Mouse (Mus musculus): ENCODE measurements at regions not wholly inside any gene's neighbourhood (a gene's known extent, or its start where the extent isn't known, plus 50 kb on each side); places are given as distances from the start of the nearest gene placed in this dataset.

GRCm38 (mm10) chr16:55738741-55739140 lies 100.0 kb downstream of the Nfkbiz start:
- 86% methylated on average over 4 of the region's 4 CpGs for WGBS

GRCm38 (mm10) chr16:55735476-55735968 lies 103.2 kb downstream of the Nfkbiz start:
- Histone ChIP-seq H3K27me3 (replicated peaks) (no peaks in the 10 kb centered on the region), H3K36me3 (no peaks in the 10 kb centered on the region)
- 88% methylated on average over 7 of the region's 7 CpGs for WGBS

More at GRCm38 (mm10) chr16:55738741-55739140, 100.0 kb downstream of the Nfkbiz start:
- Histone ChIP-seq H3K27me3 (replicated peaks) (no peaks in the 10 kb centered on the region), H3K9ac (no peak overlapping the region), H3K4me3 (replicated peaks) (no peak overlapping the region), H3K4me1 (no peaks in the 10 kb centered on the region), H3K27ac (no peak overlapping the region), H3K36me3 (no peaks in the 10 kb centered on the region), H3K4me2 (no peak overlapping the region), H3K9me3 (no peaks in the 10 kb centered on the region)
- ATAC-seq (ENCODE audit: insufficient read depth, low FRiP score, low read depth) = no peak

GRCm38 (mm10) chr16:55734301-55734700 lies 104.4 kb downstream of the Nfkbiz start:
- no peaks in the 10 kb centered on the region for H3K36me3 ChIP-seq
- no peak overlapping the region for H3K4me3 ChIP-seq (replicated peaks)
- WGBS = 68% methylated on average over 11 of the region's 11 CpGs
- H3K9ac ChIP-seq = no peak overlapping the region
- H3K27ac ChIP-seq = no peak overlapping the region
- H3K4me1 ChIP-seq = no peaks in the 10 kb centered on the region
- H3K4me2 ChIP-seq = no peak overlapping the region
- ATAC-seq (ENCODE audit: insufficient read depth, low FRiP score, low read depth) = no peak
- H3K9me3 ChIP-seq = no peaks in the 10 kb centered on the region
- no peaks in the 10 kb centered on the region for H3K27me3 ChIP-seq (replicated peaks)

More at GRCm38 (mm10) chr16:55735476-55735968, 103.2 kb downstream of the Nfkbiz start:
- Histone ChIP-seq H3K4me2 (no peak overlapping the region), H3K9ac (no peak overlapping the region), H3K4me3 (replicated peaks) (no peak overlapping the region), H3K27ac (no peak overlapping the region), H3K4me1 (no peaks in the 10 kb centered on the region), H3K9me3 (no peaks in the 10 kb centered on the region)
- no peak for ATAC-seq (ENCODE audit: insufficient read depth, low FRiP score, low read depth)

DNA sequence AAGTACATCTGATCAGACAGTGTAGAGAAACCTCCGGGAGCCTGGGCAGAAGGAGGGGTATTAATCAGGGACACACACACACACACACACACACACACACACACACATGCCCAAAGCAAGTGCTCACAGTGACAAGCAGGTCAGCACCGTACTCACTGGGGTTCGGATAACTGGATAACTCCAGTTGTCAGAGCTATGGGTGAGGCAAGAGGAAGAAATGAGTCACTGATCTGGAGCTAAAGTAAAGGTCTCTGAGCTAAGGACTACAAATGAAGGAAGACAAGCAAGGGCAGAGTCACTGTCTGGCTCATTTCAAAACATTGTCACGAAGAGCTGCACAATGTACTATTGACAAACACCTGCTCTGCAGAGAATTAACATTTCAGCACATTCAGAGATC lies 104.9 kb downstream of the Nfkbiz start:
- Histone ChIP-seq H3K4me1 (no peaks in the 10 kb centered on the region), H3K4me3 (replicated peaks) (no peak overlapping the region), H3K4me2 (no peak overlapping the region), H3K36me3 (no peaks in the 10 kb centered on the region), H3K27ac (no peak overlapping the region), H3K27me3 (replicated peaks) (no peaks in the 10 kb centered on the region), H3K9ac (no peak overlapping the region), H3K9me3 (no peaks in the 10 kb centered on the region)
- 60% methylated on average over 4 of the region's 4 CpGs for WGBS
- ATAC-seq (ENCODE audit: insufficient read depth, low FRiP score, low read depth) = no peak

DNA sequence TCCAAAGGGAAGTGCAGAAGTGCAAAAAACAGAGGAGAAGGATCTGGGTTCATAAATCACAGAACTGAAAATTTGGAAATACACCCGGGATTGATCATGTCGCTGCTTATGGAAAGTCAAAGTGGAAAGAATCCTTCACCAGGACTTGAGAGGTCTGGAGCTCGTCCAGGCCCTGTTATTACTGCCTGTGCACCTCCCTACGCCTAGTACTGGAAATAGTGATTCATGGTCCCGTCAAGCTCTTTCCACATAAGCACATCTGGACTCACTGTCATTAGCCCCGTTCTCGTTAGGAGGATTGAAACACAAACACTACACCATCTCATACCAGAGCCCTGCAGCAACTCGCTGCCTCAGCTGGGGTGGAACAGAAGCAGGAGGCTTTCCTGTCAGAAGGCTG lies 107.7 kb downstream of the Nfkbiz start:
- H3K4me2 ChIP-seq = no peak overlapping the region
- no peak overlapping the region for H3K27ac ChIP-seq
- no peaks in the 10 kb centered on the region for H3K36me3 ChIP-seq
- no peaks in the 10 kb centered on the region for H3K27me3 ChIP-seq (replicated peaks)
- WGBS = 37% methylated on average over 8 of the region's 8 CpGs
- no peaks in the 10 kb centered on the region for H3K4me1 ChIP-seq
- no peak for ATAC-seq (ENCODE audit: insufficient read depth, low FRiP score, low read depth)
- H3K4me3 ChIP-seq (replicated peaks) = no peak overlapping the region
- no peak overlapping the region for H3K9ac ChIP-seq
- no peaks in the 10 kb centered on the region for H3K9me3 ChIP-seq

DNA sequence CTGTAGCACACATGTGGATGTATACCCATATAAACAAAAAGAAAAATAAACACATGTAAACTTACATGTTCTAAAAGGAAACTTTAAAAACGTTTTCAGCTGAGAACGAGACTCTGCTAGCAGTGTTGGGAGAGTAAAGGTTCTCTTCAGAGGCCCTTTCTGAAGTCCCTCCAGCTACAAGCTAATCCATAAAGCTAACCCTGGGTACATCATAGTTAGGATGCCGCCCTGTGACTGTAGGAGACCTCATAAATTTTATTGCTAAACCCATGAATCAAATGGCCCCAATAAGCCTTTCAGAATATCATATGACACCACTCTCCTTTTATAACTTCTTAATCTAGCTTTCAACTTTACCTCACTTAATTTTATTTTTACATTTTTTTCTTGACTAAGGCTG lies 112.2 kb downstream of the Nfkbiz start:
- Histone ChIP-seq H3K36me3 (no peaks in the 10 kb centered on the region), H3K4me2 (no peak overlapping the region), H3K9ac (no peak overlapping the region), H3K4me3 (replicated peaks) (no peak overlapping the region), H3K27me3 (replicated peaks) (no peaks in the 10 kb centered on the region), H3K27ac (no peak overlapping the region), H3K9me3 (no peaks in the 10 kb centered on the region), H3K4me1 (no peaks in the 10 kb centered on the region)
- no peak for ATAC-seq (ENCODE audit: insufficient read depth, low FRiP score, low read depth)
- 56% methylated on average over 3 of the region's 3 CpGs for WGBS

- no peaks in the 10 kb centered on the region for H3K4me1 ChIP-seq
- ATAC-seq (ENCODE audit: insufficient read depth, low FRiP score, low read depth) = no peak
- H3K9me3 ChIP-seq = no peaks in the 10 kb centered on the region
- H3K27me3 ChIP-seq (replicated peaks) = no peaks in the 10 kb centered on the region
- H3K4me2 ChIP-seq = no peak overlapping the region
- no peak overlapping the region for H3K4me3 ChIP-seq (replicated peaks)
- no peaks in the 10 kb centered on the region for H3K36me3 ChIP-seq
- 47% methylated on average over 3 of the region's 3 CpGs for WGBS
- no peak overlapping the region for H3K9ac ChIP-seq
- H3K27ac ChIP-seq = no peak overlapping the region
Measured at GRCm38 (mm10) chr16:55720430-55720829, 118.3 kb downstream of the Nfkbiz start.

- Histone ChIP-seq H3K27me3 (replicated peaks) (no peaks in the 10 kb centered on the region), H3K36me3 (no peaks in the 10 kb centered on the region), H3K4me1 (no peaks in the 10 kb centered on the region), H3K4me2 (no peak overlapping the region), H3K9me3 (no peaks in the 10 kb centered on the region), H3K9ac (no peak overlapping the region), H3K27ac (no peak overlapping the region), H3K4me3 (replicated peaks) (no peak overlapping the region)
- ATAC-seq (ENCODE audit: insufficient read depth, low FRiP score, low read depth) = no peak
- WGBS = 58% methylated on average over 3 of the region's 3 CpGs
Measured at GRCm38 (mm10) chr16:55710017-55710416, 128.7 kb downstream of the Nfkbiz start.

- Histone ChIP-seq H3K4me1 (no peaks in the 10 kb centered on the region), H3K4me3 (replicated peaks) (no peak overlapping the region), H3K4me2 (no peak overlapping the region), H3K9me3 (no peaks in the 10 kb centered on the region), H3K36me3 (no peaks in the 10 kb centered on the region), H3K27me3 (replicated peaks) (no peaks in the 10 kb centered on the region), H3K9ac (no peak overlapping the region), H3K27ac (no peak overlapping the region)
- no peak; the same call in 1 of the 2 replicates for ATAC-seq (ENCODE audit: insufficient read depth, low FRiP score, low read depth)
Measured at GRCm38 (mm10) chr16:55706502-55706901, 132.2 kb downstream of the Nfkbiz start.

GRCm38 (mm10) chr16:55698489-55698892 lies 140.2 kb downstream of the Nfkbiz start:
- Histone ChIP-seq H3K27ac (no peak overlapping the region), H3K9ac (no peak overlapping the region), H3K36me3 (no peaks in the 10 kb centered on the region), H3K9me3 (no peaks in the 10 kb centered on the region), H3K4me3 (replicated peaks) (no peak overlapping the region), H3K4me1 (no peaks in the 10 kb centered on the region), H3K27me3 (replicated peaks) (no peaks in the 10 kb centered on the region), H3K4me2 (no peak overlapping the region)
- no peak for ATAC-seq (ENCODE audit: insufficient read depth, low FRiP score, low read depth)
- 84% methylated on average over 3 of the region's 3 CpGs for WGBS

DNA sequence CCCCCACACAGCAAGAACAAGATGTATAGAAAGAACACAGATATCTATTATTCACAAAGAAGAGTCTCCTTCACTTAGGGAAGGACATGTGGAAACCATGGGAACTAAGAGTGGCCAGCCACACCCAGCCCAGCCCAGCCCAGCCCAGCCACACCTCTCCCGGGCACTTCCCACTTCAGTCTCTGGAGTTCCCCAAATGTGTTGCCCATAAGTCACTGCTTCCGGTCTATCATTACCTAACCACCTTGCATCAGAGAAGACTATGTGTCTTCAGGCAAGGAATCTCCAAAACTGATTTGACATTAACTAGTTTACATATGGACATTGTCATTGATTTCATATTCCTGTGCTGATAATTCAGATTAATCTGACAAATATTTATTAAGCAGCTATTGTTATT lies 147.6 kb downstream of the Nfkbiz start:
- no peak overlapping the region for H3K4me3 ChIP-seq (replicated peaks)
- ATAC-seq (ENCODE audit: insufficient read depth, low FRiP score, low read depth) = no peak
- 85% methylated on average over 2 of the region's 2 CpGs for WGBS

DNA sequence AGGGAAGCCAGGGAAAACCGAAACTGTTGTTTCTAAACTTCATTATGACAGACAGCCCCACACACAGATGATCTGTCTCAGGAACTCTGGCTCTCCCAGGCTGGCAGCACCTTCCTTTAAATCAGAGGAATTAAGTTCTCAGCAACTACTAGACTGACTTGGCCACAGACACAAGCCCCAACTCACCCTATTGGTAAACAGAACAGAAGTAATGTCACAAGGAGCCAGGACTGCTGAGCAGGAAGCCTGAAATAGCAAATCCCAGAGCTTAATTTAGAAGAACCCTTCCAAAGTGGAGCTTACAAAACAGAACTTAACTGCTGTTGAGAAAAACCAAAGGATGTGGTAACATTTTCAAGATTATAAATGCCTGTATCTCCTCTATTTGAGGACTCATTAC lies 174.8 kb downstream of the Nfkbiz start:
- H3K27me3 ChIP-seq (replicated peaks) = no peaks in the 10 kb centered on the region
- H3K4me2 ChIP-seq = no peak overlapping the region
- H3K4me1 ChIP-seq = no peaks in the 10 kb centered on the region
- no peaks in the 10 kb centered on the region for H3K9me3 ChIP-seq
- no peak overlapping the region for H3K4me3 ChIP-seq (replicated peaks)
- no peaks in the 10 kb centered on the region for H3K36me3 ChIP-seq
- H3K27ac ChIP-seq = no peak overlapping the region
- WGBS = 81% methylated on average over 1 of the region's 1 CpGs
- no peak overlapping the region for H3K9ac ChIP-seq
- ATAC-seq (ENCODE audit: insufficient read depth, low FRiP score, low read depth) = no peak

More for the DNA sequence above, 147.6 kb downstream of the Nfkbiz start:
- no peak overlapping the region for H3K27ac ChIP-seq
- no peaks in the 10 kb centered on the region for H3K9me3 ChIP-seq
- no peaks in the 10 kb centered on the region for H3K27me3 ChIP-seq (replicated peaks)
- H3K4me1 ChIP-seq = no peaks in the 10 kb centered on the region
- no peak overlapping the region for H3K4me2 ChIP-seq
- H3K9ac ChIP-seq = no peak overlapping the region
- H3K36me3 ChIP-seq = no peaks in the 10 kb centered on the region
